ENCODE assay signal across 9 mouse cellular contexts in genomic region chr8:125134876-125135275, GRCm38 (mm10).
DNase-seq lines count a peak whose midpoint lies in the region; ATAC-seq lines count a peak whose summit lies in the region.
"Had no signal": no experiment of that assay in that cellular context is flagged by ENCODE, and none has a peak within 500 bp of the region (broad histone marks: within the 10 kb centered on the region; RNA-seq: fewer than 3 reads in every experiment).

No protein-coding gene starts in this region.

- no peaks in the 10 kb centered on the region for H3K27me3 ChIP-seq in forebrain, embryonic 15.5 days
- no peaks in the 10 kb centered on the region for H3K27me3 ChIP-seq in hindbrain, embryonic 15.5 days
- no peaks in the 10 kb centered on the region for H3K27me3 ChIP-seq in neural tube, embryonic 11.5 days (ENCODE audit: control insufficient read depth, insufficient read depth, low read length)

- 0 out of 2 replicates have a peak overlapping the region, but pooled peaks have one; percentile 11 for H3K27ac ChIP-seq in forebrain, embryonic 15.5 days (replicated peaks)
- H3K27ac ChIP-seq in hindbrain, embryonic 15.5 days (replicated peaks) = 0 out of 2 replicates have a peak overlapping the region, but pooled peaks have one; percentile 20
- no peak overlapping the region for H3K27ac ChIP-seq in neural tube, embryonic 11.5 days (ENCODE audit: low read depth, low read length)

- H3K36me3 ChIP-seq in forebrain, embryonic 15.5 days = no peaks in the 10 kb centered on the region
- no peaks in the 10 kb centered on the region for H3K36me3 ChIP-seq in hindbrain, embryonic 15.5 days
- H3K36me3 ChIP-seq in neural tube, embryonic 11.5 days (ENCODE audit: control insufficient read depth, insufficient read depth, low read length) = no peaks in the 10 kb centered on the region

- H3K9me3 ChIP-seq in forebrain, embryonic 15.5 days = no peaks in the 10 kb centered on the region
- H3K9me3 ChIP-seq in hindbrain, embryonic 15.5 days = no peaks in the 10 kb centered on the region
- H3K9me3 ChIP-seq in neural tube, embryonic 11.5 days (ENCODE audit: control insufficient read depth, low read length) = no peaks in the 10 kb centered on the region

- peaks cover 19% of the 10 kb centered on the region for H3K4me1 ChIP-seq in forebrain, embryonic 15.5 days
- H3K4me1 ChIP-seq in hindbrain, embryonic 15.5 days (replicated peaks) = peaks cover 32% of the 10 kb centered on the region
- H3K4me1 ChIP-seq in neural tube, embryonic 11.5 days (ENCODE audit: control insufficient read depth, insufficient read depth, low read length) = peaks cover 12% of the 10 kb centered on the region

- intact Hi-C loops in left cerebral cortex, postnatal 4 days (cut with DNase I) = no loop called here
- intact Hi-C loops in left cerebral cortex, postnatal 36 days (cut with DNase I) = no loop called here

- no peak overlapping the region for H3K4me2 ChIP-seq in forebrain, embryonic 15.5 days (replicated peaks)
- peak overlapping the region; percentile 14; the same call in 1 of the 2 replicates for H3K4me2 ChIP-seq in hindbrain, embryonic 15.5 days
- no peak overlapping the region for H3K4me2 ChIP-seq in neural tube, embryonic 11.5 days (ENCODE audit: low read depth)

- H3K9ac ChIP-seq in forebrain, embryonic 15.5 days (replicated peaks) = no peak overlapping the region
- no peak overlapping the region for H3K9ac ChIP-seq in hindbrain, embryonic 15.5 days
- no peak overlapping the region for H3K9ac ChIP-seq in neural tube, embryonic 11.5 days (ENCODE audit: low read length)

- peak; percentile 34 for DNase-seq in left cerebral cortex, postnatal 4 days
- DNase-seq in left cerebral cortex, postnatal 36 days (ENCODE audit: low spot score in 2 of 2) = no peak
- peak; percentile 17 for DNase-seq in neural tube, embryonic 11.5 days (ENCODE audit: low spot score)
- no peak for DNase-seq in layer of hippocampus, postnatal 25 days (ENCODE audit: extremely low spot score in 1 of 2, low spot score in 1 of 2)
- DNase-seq: spleen, adult 18-20 months had no signal

- ATAC-seq in forebrain, embryonic 15.5 days (replicated peaks) = no peak
- ATAC-seq in hindbrain, embryonic 15.5 days (ENCODE audit: low FRiP score, low read depth) = no peak
- ATAC-seq in neural tube, embryonic 11.5 days (ENCODE audit: insufficient read depth, low FRiP score, low TSS enrichment) = no peak
- ATAC-seq in megakaryocyte, adult 5-6 weeks (ENCODE audit: poor library complexity, severe bottlenecking) = no peak

- WGBS in forebrain, embryonic 15.5 days = 6% methylated on average over 10 of the region's 10 CpGs
- 22% methylated on average over 10 of the region's 10 CpGs for WGBS in hindbrain, embryonic 15.5 days
- WGBS in neural tube, embryonic 11.5 days = 29% methylated on average over 10 of the region's 10 CpGs

- H3K4me3 ChIP-seq in forebrain, embryonic 15.5 days = no peak overlapping the region
- no peak overlapping the region for H3K4me3 ChIP-seq in hindbrain, embryonic 15.5 days
- no peak overlapping the region for H3K4me3 ChIP-seq in neural tube, embryonic 11.5 days (ENCODE audit: low read depth, low read length)
- H3K4me3 ChIP-seq: erythroblast, embryonic 14.5 days had no signal

Comparison
In these comparisons a context has a peak if more than half of its experiments do, and no peak if none do; other contexts are left out.
1. DNase-seq: peak in left cerebral cortex, postnatal 4 days (single experiment) and neural tube, embryonic 11.5 days (single experiment); none in left cerebral cortex, postnatal 36 days (0 of 2) and layer of hippocampus, postnatal 25 days (0 of 2).